Mouse (Mus musculus): ENCODE data around the gene Gtf2h1.
"Not testable (repeated sequence)": the region's sequence is repeated elsewhere in the genome, so short reads cannot be mapped to it uniquely, and the experiment has no call there.

The Gtf2h1 gene

GRCm38 (mm10) chr7:46795287-46796205, at the start of gene Gtf2h1, which contains the start of gene Hps5:
Gene Gtf2h1 (plus strand): TSS chr7:46796103.
Gene Hps5 (minus strand): TSS chr7:46796064.
- DNase-seq = peak; percentile 98 to 99

- DNase-seq = no peak
These were observed 49.5 kb upstream of the Gtf2h1 start for GRCm38 (mm10) chr7:46746381-46746780.

- DNase-seq = no peak
These were observed 47.4 kb upstream of the Gtf2h1 start for GRCm38 (mm10) chr7:46748459-46748858.

GRCm38 (mm10) chr7:46751490-46751889, 44.4 kb upstream of the Gtf2h1 start, which contains the start of gene Saa2:
Gene Saa2 (plus strand): TSS chr7:46751790.
- no peak for DNase-seq

- no peak for DNase-seq
These were observed 34.7 kb upstream of the Gtf2h1 start for GRCm38 (mm10) chr7:46761049-46761795.

- DNase-seq = no peak
These were observed 33.3 kb upstream of the Gtf2h1 start for GRCm38 (mm10) chr7:46762601-46763000.

GRCm38 (mm10) chr7:46764672-46765071, 31.2 kb upstream of the Gtf2h1 start:
- no peak for DNase-seq

- no peak for DNase-seq
These were observed 28.5 kb upstream of the Gtf2h1 start for GRCm38 (mm10) chr7:46767371-46767770.

- no peak for DNase-seq
These were observed 27.5 kb upstream of the Gtf2h1 start for GRCm38 (mm10) chr7:46768451-46768850.

- peak; percentile 33 to 49 for DNase-seq
These were observed 25.2 kb upstream of the Gtf2h1 start for GRCm38 (mm10) chr7:46770706-46771105.

GRCm38 (mm10) chr7:46789177-46789849, 6.6 kb upstream of the Gtf2h1 start:
- DNase-seq = peak in 1 of 2 experiments; percentile 29

- no peak for DNase-seq
These were observed 2.0 kb upstream of the Gtf2h1 start for GRCm38 (mm10) chr7:46793871-46794270.

- DNase-seq = no peak
These were observed 340 bp downstream of the Gtf2h1 start for GRCm38 (mm10) chr7:46796206-46796679.

- DNase-seq = no peak
These were observed 876 bp downstream of the Gtf2h1 start for GRCm38 (mm10) chr7:46796779-46797178.

- DNase-seq = no peak
These were observed 14.4 kb downstream of the Gtf2h1 start for GRCm38 (mm10) chr7:46810325-46810724.

- no peak for DNase-seq
These were observed 18.1 kb downstream of the Gtf2h1 start for GRCm38 (mm10) chr7:46814012-46814411.

GRCm38 (mm10) chr7:46820876-46821632, 25.2 kb downstream of the Gtf2h1 start:
- DNase-seq = not testable (repeated sequence)

GRCm38 (mm10) chr7:46827046-46827802, 31.3 kb downstream of the Gtf2h1 start:
- DNase-seq = no peak

- DNase-seq = no peak
These were observed 31.9 kb downstream of the Gtf2h1 start for GRCm38 (mm10) chr7:46827803-46828184.

GRCm38 (mm10) chr7:46829911-46830310, 34.0 kb downstream of the Gtf2h1 start:
- no peak for DNase-seq

All from lung, adult 18-20 months (tissue).